Mouse (Mus musculus): ENCODE data around the gene Xpo1. TPM values are rescaled to one million over a fixed set of nuclear protein-coding genes. Genes with fewer than 3 reads are reported as not detected.

Gene Xpo1
- polyA plus RNA-seq, 1 experiment from 2014 or later, result 84.1 TPM

GRCm38 (mm10) chr11:23256194-23256802 lies 457 bp downstream of the Xpo1 start:
- peak overlapping the region; percentile 100 for H3K9ac ChIP-seq (ENCODE audit: low read depth, low read length)
- no peaks in the 10 kb centered on the region for H3K36me3 ChIP-seq (ENCODE audit: control insufficient read depth, insufficient read depth, low read length)
- peak; percentile 1; the same call in 1 of the 2 replicates for ATAC-seq (replicated peaks; ENCODE audit: insufficient number of reproducible peaks, low FRiP score, low TSS enrichment)
- no peaks in the 10 kb centered on the region for H3K27me3 ChIP-seq (ENCODE audit: control insufficient read depth, insufficient read depth, low read length)
- no peaks in the 10 kb centered on the region for H3K9me3 ChIP-seq (replicated peaks; ENCODE audit: control insufficient read depth, low read length)
- peak overlapping the region; percentile 99 for H3K4me3 ChIP-seq (ENCODE audit: low read depth, low read length)
- peaks cover 17% of the 10 kb centered on the region for H3K4me1 ChIP-seq (ENCODE audit: control insufficient read depth, insufficient read depth, low read length)
- peak overlapping the region; percentile 100 for H3K27ac ChIP-seq (ENCODE audit: low read depth, low read length)
- peak overlapping the region; percentile 96 for H3K4me2 ChIP-seq
- 0% methylated on average over 42 of the region's 51 CpGs for WGBS (ENCODE audit: insufficient replicate concordance)

GRCm38 (mm10) chr11:23256803-23257704 lies 1.2 kb downstream of the Xpo1 start:
- ATAC-seq (replicated peaks; ENCODE audit: insufficient number of reproducible peaks, low FRiP score, low TSS enrichment), result peak; percentile 27; the same call in 1 of the 2 replicates
- H3K27me3 ChIP-seq (ENCODE audit: control insufficient read depth, insufficient read depth, low read length), result no peaks in the 10 kb centered on the region
- H3K4me1 ChIP-seq (ENCODE audit: control insufficient read depth, insufficient read depth, low read length), result peaks cover 17% of the 10 kb centered on the region
- peak overlapping the region; percentile 100 for H3K27ac ChIP-seq (ENCODE audit: low read depth, low read length)
- peak overlapping the region; percentile 99 for H3K4me3 ChIP-seq (ENCODE audit: low read depth, low read length)
- H3K9me3 ChIP-seq (replicated peaks; ENCODE audit: control insufficient read depth, low read length), result no peaks in the 10 kb centered on the region
- H3K4me2 ChIP-seq, result peak overlapping the region; percentile 96
- WGBS (ENCODE audit: insufficient replicate concordance), result under 1% methylated on average over 48 of the region's 48 CpGs
- peaks cover under 1% of the 10 kb centered on the region; the same call in 1 of the 2 replicates for H3K36me3 ChIP-seq (ENCODE audit: control insufficient read depth, insufficient read depth, low read length)
- peak overlapping the region; percentile 100 for H3K9ac ChIP-seq (ENCODE audit: low read depth, low read length)

- Histone ChIP-seq H3K9ac (ENCODE audit: low read depth, low read length) (no peak overlapping the region), H3K4me1 (ENCODE audit: control insufficient read depth, insufficient read depth, low read length) (peaks cover 17% of the 10 kb centered on the region), H3K4me2 (peak overlapping the region; percentile 36), H3K27ac (ENCODE audit: low read depth, low read length) (no peak overlapping the region), H3K27me3 (ENCODE audit: control insufficient read depth, insufficient read depth, low read length) (no peaks in the 10 kb centered on the region), H3K36me3 (ENCODE audit: control insufficient read depth, insufficient read depth, low read length) (peaks cover 11% of the 10 kb centered on the region), H3K4me3 (ENCODE audit: low read depth, low read length) (no peak overlapping the region), H3K9me3 (replicated peaks; ENCODE audit: control insufficient read depth, low read length) (no peaks in the 10 kb centered on the region)
- 83% methylated on average over 4 of the region's 4 CpGs for WGBS (ENCODE audit: insufficient replicate concordance)
- ATAC-seq (replicated peaks; ENCODE audit: insufficient number of reproducible peaks, low FRiP score, low TSS enrichment), result no peak
Observed at GRCm38 (mm10) chr11:23259073-23259472, 3.2 kb downstream of the Xpo1 start.

- H3K9ac ChIP-seq (ENCODE audit: low read depth, low read length), result no peak overlapping the region
- no peak overlapping the region for H3K4me2 ChIP-seq
Observed at GRCm38 (mm10) chr11:23259481-23259880, 3.6 kb downstream of the Xpo1 start.

GRCm38 (mm10) chr11:23260186-23260585 lies 4.3 kb downstream of the Xpo1 start:
- H3K27ac ChIP-seq (ENCODE audit: low read depth, low read length), result no peak overlapping the region
- 74% methylated on average over 1 of the region's 1 CpGs for WGBS (ENCODE audit: insufficient replicate concordance)
- H3K4me3 ChIP-seq (ENCODE audit: low read depth, low read length), result no peak overlapping the region
- H3K27me3 ChIP-seq (ENCODE audit: control insufficient read depth, insufficient read depth, low read length), result no peaks in the 10 kb centered on the region
- H3K4me2 ChIP-seq, result no peak overlapping the region; the same call in 1 of the 2 replicates
- H3K9me3 ChIP-seq (replicated peaks; ENCODE audit: control insufficient read depth, low read length), result no peaks in the 10 kb centered on the region
- no peak overlapping the region for H3K9ac ChIP-seq (ENCODE audit: low read depth, low read length)
- no peak for ATAC-seq (replicated peaks; ENCODE audit: insufficient number of reproducible peaks, low FRiP score, low TSS enrichment)
- H3K36me3 ChIP-seq (ENCODE audit: control insufficient read depth, insufficient read depth, low read length), result peaks cover 13% of the 10 kb centered on the region
- peaks cover 17% of the 10 kb centered on the region for H3K4me1 ChIP-seq (ENCODE audit: control insufficient read depth, insufficient read depth, low read length)

More at GRCm38 (mm10) chr11:23259481-23259880, 3.6 kb downstream of the Xpo1 start:
- 72% methylated on average over 1 of the region's 1 CpGs for WGBS (ENCODE audit: insufficient replicate concordance)
- H3K27ac ChIP-seq (ENCODE audit: low read depth, low read length), result no peak overlapping the region
- peaks cover 17% of the 10 kb centered on the region for H3K4me1 ChIP-seq (ENCODE audit: control insufficient read depth, insufficient read depth, low read length)
- H3K4me3 ChIP-seq (ENCODE audit: low read depth, low read length), result no peak overlapping the region
- H3K9me3 ChIP-seq (replicated peaks; ENCODE audit: control insufficient read depth, low read length), result no peaks in the 10 kb centered on the region
- peaks cover 11% of the 10 kb centered on the region for H3K36me3 ChIP-seq (ENCODE audit: control insufficient read depth, insufficient read depth, low read length)
- H3K27me3 ChIP-seq (ENCODE audit: control insufficient read depth, insufficient read depth, low read length), result no peaks in the 10 kb centered on the region
- ATAC-seq (replicated peaks; ENCODE audit: insufficient number of reproducible peaks, low FRiP score, low TSS enrichment), result no peak

GRCm38 (mm10) chr11:23261490-23261889 lies 5.6 kb downstream of the Xpo1 start:
- peaks cover 17% of the 10 kb centered on the region for H3K4me1 ChIP-seq (ENCODE audit: control insufficient read depth, insufficient read depth, low read length)
- H3K9me3 ChIP-seq (replicated peaks; ENCODE audit: control insufficient read depth, low read length), result no peaks in the 10 kb centered on the region
- no peak overlapping the region for H3K27ac ChIP-seq (ENCODE audit: low read depth, low read length)
- WGBS (ENCODE audit: insufficient replicate concordance), result 79% methylated on average over 3 of the region's 3 CpGs
- H3K4me2 ChIP-seq, result no peak overlapping the region
- peaks cover 15% of the 10 kb centered on the region for H3K36me3 ChIP-seq (ENCODE audit: control insufficient read depth, insufficient read depth, low read length)
- H3K9ac ChIP-seq (ENCODE audit: low read depth, low read length), result no peak overlapping the region
- no peak overlapping the region for H3K4me3 ChIP-seq (ENCODE audit: low read depth, low read length)
- no peak for ATAC-seq (replicated peaks; ENCODE audit: insufficient number of reproducible peaks, low FRiP score, low TSS enrichment)
- no peaks in the 10 kb centered on the region for H3K27me3 ChIP-seq (ENCODE audit: control insufficient read depth, insufficient read depth, low read length)

GRCm38 (mm10) chr11:23264949-23265348 lies 9.1 kb downstream of the Xpo1 start:
- Histone ChIP-seq H3K4me2 (no peak overlapping the region), H3K9ac (ENCODE audit: low read depth, low read length) (no peak overlapping the region), H3K4me1 (ENCODE audit: control insufficient read depth, insufficient read depth, low read length) (peaks cover 7% of the 10 kb centered on the region), H3K4me3 (ENCODE audit: low read depth, low read length) (no peak overlapping the region), H3K27me3 (ENCODE audit: control insufficient read depth, insufficient read depth, low read length) (no peaks in the 10 kb centered on the region), H3K36me3 (ENCODE audit: control insufficient read depth, insufficient read depth, low read length) (peaks cover 23% of the 10 kb centered on the region), H3K9me3 (replicated peaks; ENCODE audit: control insufficient read depth, low read length) (no peaks in the 10 kb centered on the region), H3K27ac (ENCODE audit: low read depth, low read length) (no peak overlapping the region)
- no peak for ATAC-seq (replicated peaks; ENCODE audit: insufficient number of reproducible peaks, low FRiP score, low TSS enrichment)

GRCm38 (mm10) chr11:23271770-23272724 lies 16.2 kb downstream of the Xpo1 start:
- whole genome bisulfite sequencing (ENCODE audit: insufficient replicate concordance), result 77% methylated on average over 4 of the region's 4 CpGs
- Histone ChIP-seq H3K4me1 (ENCODE audit: control insufficient read depth, insufficient read depth, low read length) (no peaks in the 10 kb centered on the region), H3K36me3 (ENCODE audit: control insufficient read depth, insufficient read depth, low read length) (peaks cover 36% of the 10 kb centered on the region), H3K9me3 (replicated peaks; ENCODE audit: control insufficient read depth, low read length) (no peaks in the 10 kb centered on the region), H3K4me3 (ENCODE audit: low read depth, low read length) (no peak overlapping the region), H3K4me2 (no peak overlapping the region), H3K9ac (ENCODE audit: low read depth, low read length) (no peak overlapping the region), H3K27me3 (ENCODE audit: control insufficient read depth, insufficient read depth, low read length) (no peaks in the 10 kb centered on the region), H3K27ac (ENCODE audit: low read depth, low read length) (no peak overlapping the region)
- ATAC-seq (replicated peaks; ENCODE audit: insufficient number of reproducible peaks, low FRiP score, low TSS enrichment), result no peak
